Comparison of ENCODE assay signal across 8 mouse cellular contexts in the genomic region with DNA sequence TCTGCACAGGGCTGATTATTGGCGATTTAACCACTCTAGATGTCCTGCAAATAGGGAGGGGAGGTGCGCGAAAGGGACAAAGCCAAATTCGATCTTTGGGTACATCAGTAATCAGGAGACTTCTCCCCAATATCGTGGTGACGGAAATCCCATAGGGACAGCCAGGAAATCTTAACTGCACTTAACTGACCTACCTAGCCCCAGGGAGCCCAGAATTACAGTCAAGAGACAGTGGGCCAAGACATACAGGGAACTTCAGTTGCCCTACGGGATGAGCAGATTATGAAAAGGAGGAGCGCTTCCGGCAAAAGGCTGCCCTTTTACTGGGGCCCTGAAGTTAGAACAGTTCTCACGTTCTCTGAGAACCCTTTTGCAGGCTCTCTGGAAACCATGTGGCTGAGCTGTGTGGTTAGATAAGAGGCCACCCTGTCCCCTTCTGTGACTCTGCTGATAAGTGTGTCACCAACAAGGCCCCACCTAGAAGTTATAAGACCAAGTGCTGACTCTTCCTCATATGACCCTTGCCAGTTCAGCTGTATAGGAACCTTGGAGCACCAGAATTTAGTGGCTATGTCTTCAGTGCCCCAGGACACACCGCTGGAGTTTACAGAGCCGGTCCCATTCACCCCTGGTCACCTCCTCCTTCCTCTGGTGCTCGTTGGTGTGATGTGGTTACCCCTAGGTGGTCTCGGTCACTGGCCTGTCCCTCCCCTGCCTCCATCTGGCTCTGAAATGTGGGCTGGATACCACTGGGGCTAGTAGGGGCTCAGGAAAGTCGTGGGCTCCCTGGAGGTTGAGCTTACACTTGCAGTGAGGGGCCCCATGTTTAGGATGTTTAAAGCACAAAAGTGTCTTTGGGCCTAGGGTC. TPM values are rescaled to one million over a fixed set of nuclear protein-coding genes. Genes with fewer than 3 reads are reported as not detected.
DNase-seq lines count a peak whose midpoint lies in the region; ATAC-seq and TF ChIP-seq lines count a peak whose summit lies in the region.

No protein-coding gene starts in this region.

- no peaks in the 10 kb centered on the region for H3K9me3 ChIP-seq in forebrain, embryonic 13.5 days (replicated peaks)
- H3K9me3 ChIP-seq in forebrain, embryonic 15.5 days = no peaks in the 10 kb centered on the region
- no peaks in the 10 kb centered on the region for H3K9me3 ChIP-seq in E14TG2a.4 (ENCODE audit: low read length)
- no peaks in the 10 kb centered on the region for H3K9me3 ChIP-seq in heart, postnatal 0 days (replicated peaks; ENCODE audit: control insufficient read depth, low read length)

- no peak overlapping the region; the same call in 1 of the 2 replicates for H3K4me3 ChIP-seq in forebrain, embryonic 13.5 days
- H3K4me3 ChIP-seq in forebrain, embryonic 15.5 days = no peak overlapping the region
- H3K4me3 ChIP-seq in E14TG2a.4 (replicated peaks; ENCODE audit: low read length) = peak overlapping the region; percentile 78
- peak overlapping the region; percentile 48 for H3K4me3 ChIP-seq in heart, postnatal 0 days (ENCODE audit: low read depth, low read length)

- H3K27me3 ChIP-seq in forebrain, embryonic 13.5 days = peaks cover 20% of the 10 kb centered on the region
- H3K27me3 ChIP-seq in forebrain, embryonic 15.5 days = peaks cover 15% of the 10 kb centered on the region
- peaks cover 33% of the 10 kb centered on the region for H3K27me3 ChIP-seq in E14TG2a.4 (ENCODE audit: insufficient read depth, low read length)
- no peaks in the 10 kb centered on the region for H3K27me3 ChIP-seq in heart, postnatal 0 days (ENCODE audit: control insufficient read depth, insufficient read depth, low read length)

- WGBS in forebrain, embryonic 13.5 days = 74% methylated on average over 15 of the region's 15 CpGs
- 72% methylated on average over 15 of the region's 15 CpGs for WGBS in forebrain, embryonic 15.5 days
- WGBS in heart, postnatal 0 days = 32% methylated on average over 15 of the region's 15 CpGs

- no peaks in the 10 kb centered on the region for H3K36me3 ChIP-seq in forebrain, embryonic 13.5 days (ENCODE audit: poor library complexity, severe bottlenecking)
- H3K36me3 ChIP-seq in forebrain, embryonic 15.5 days = no peaks in the 10 kb centered on the region
- peaks cover under 1% of the 10 kb centered on the region; the same call in 1 of the 2 replicates for H3K36me3 ChIP-seq in E14TG2a.4 (ENCODE audit: insufficient read depth, low read length)
- peaks cover under 1% of the 10 kb centered on the region; the same call in 1 of the 2 replicates for H3K36me3 ChIP-seq in heart, postnatal 0 days (replicated peaks; ENCODE audit: control insufficient read depth, insufficient read depth, low read length)

- H3K4me2 ChIP-seq in forebrain, embryonic 13.5 days = peak overlapping the region; percentile 56
- no peak overlapping the region for H3K4me2 ChIP-seq in forebrain, embryonic 15.5 days (replicated peaks)
- H3K4me2 ChIP-seq in heart, postnatal 0 days (ENCODE audit: low read depth, low read length) = peak overlapping the region; percentile 69

- TF ChIP-seq EP300 in heart, postnatal 0 days (IDR thresholded peaks at IDR 0.05; ENCODE audit: low read depth) = no peak

- H3K4me1 ChIP-seq in forebrain, embryonic 13.5 days = peaks cover 29% of the 10 kb centered on the region
- H3K4me1 ChIP-seq in forebrain, embryonic 15.5 days = peaks cover 20% of the 10 kb centered on the region
- peaks cover 78% of the 10 kb centered on the region for H3K4me1 ChIP-seq in E14TG2a.4 (replicated peaks; ENCODE audit: low read depth, low read length)
- H3K4me1 ChIP-seq in heart, postnatal 0 days (ENCODE audit: control insufficient read depth, insufficient read depth) = peaks cover 31% of the 10 kb centered on the region

- peak overlapping the region; percentile 55; the same call in 1 of the 2 replicates for H3K9ac ChIP-seq in forebrain, embryonic 13.5 days
- no peak overlapping the region for H3K9ac ChIP-seq in forebrain, embryonic 15.5 days (replicated peaks)
- peak overlapping the region; percentile 73; the same call in 1 of the 2 replicates for H3K9ac ChIP-seq in heart, postnatal 0 days (replicated peaks; ENCODE audit: low read depth, low read length)

- no peak for TF ChIP-seq CTCF in E14TG2a.4 (conservative IDR thresholded peaks at IDR 0.05; ENCODE audit: low read length)
- no peak for TF ChIP-seq CTCF in heart, postnatal 0 days (IDR thresholded peaks at IDR 0.05; ENCODE audit: low read depth)

- no peak for ATAC-seq in forebrain, embryonic 13.5 days
- ATAC-seq in forebrain, embryonic 15.5 days (replicated peaks) = no peak
- ATAC-seq in heart, postnatal 0 days (ENCODE audit: insufficient read depth, low read depth) = no peak
- peak; percentile 12 for ATAC-seq in megakaryocyte, adult 5-6 weeks (ENCODE audit: poor library complexity, severe bottlenecking)

- DNase-seq in heart, postnatal 0 days (ENCODE audit: low spot score) = peak; percentile 47
- DNase-seq in layer of hippocampus, adult 8-10 months (ENCODE audit: low spot score in 2 of 2) = no peak
- no peak for DNase-seq in frontal cortex, postnatal 25 days (ENCODE audit: low spot score in 2 of 2)
- DNase-seq in B cell, adult 2 months = no peak

- H3K27ac ChIP-seq in forebrain, embryonic 13.5 days = no peak overlapping the region
- H3K27ac ChIP-seq in forebrain, embryonic 15.5 days (replicated peaks) = no peak overlapping the region
- peak overlapping the region; percentile 77 for H3K27ac ChIP-seq in heart, postnatal 0 days (ENCODE audit: low read depth)

RNA-seq across cellular contexts. Expression of a gene that starts 3.1 kb away (rescaled TPM):
- 303 and 321 TPM in 2 replicates for polyA plus RNA-seq in forebrain, embryonic 13.5 days (2015; fragmentation: Nextera tagmentation; extraction: Ambion mirVana)
- 292 and 313 TPM in 2 replicates for polyA plus RNA-seq in forebrain, embryonic 15.5 days (2015; fragmentation: Nextera tagmentation; extraction: Ambion mirVana)
- 342 and 440 TPM in 2 replicates for total RNA-seq in heart, postnatal 0 days (2014; rRNA removed; ENCODE audit: low replicate concordance)
- 431 and 450 TPM in 2 replicates for polyA plus RNA-seq in heart, postnatal 0 days (2015; fragmentation: Nextera tagmentation; extraction: Ambion mirVana)
- 226 and 229 TPM in 2 replicates for total RNA-seq in megakaryocyte, adult 5-6 weeks (2015)
- 123 and 170 TPM in 2 replicates for total RNA-seq in megakaryocyte, adult 5-6 weeks (2017)
- total RNA-seq in layer of hippocampus, adult 8-10 months (2022) = 100 to 1,000 TPM; 123 to 145 (median 138) TPM

RNA-seq across cellular contexts. Expression of a gene that starts 3.2 kb away (rescaled TPM):
- polyA plus RNA-seq in forebrain, embryonic 13.5 days (2015; fragmentation: Nextera tagmentation; extraction: Ambion mirVana) = 1.3 and 1.8 TPM in 2 replicates
- polyA plus RNA-seq in forebrain, embryonic 15.5 days (2015; fragmentation: Nextera tagmentation; extraction: Ambion mirVana) = 1.4 and 1.5 TPM in 2 replicates
- total RNA-seq in heart, postnatal 0 days (2014; rRNA removed; ENCODE audit: low replicate concordance) = 1.4 and 2.5 TPM in 2 replicates
- polyA plus RNA-seq in heart, postnatal 0 days (2015; fragmentation: Nextera tagmentation; extraction: Ambion mirVana) = 3.6 and 3.9 TPM in 2 replicates
- 2.4 and 2.7 TPM in 2 replicates for total RNA-seq in megakaryocyte, adult 5-6 weeks (2015)
- total RNA-seq in megakaryocyte, adult 5-6 weeks (2017) = 3.5 and 3.7 TPM in 2 replicates
- 1 to 10 TPM in 1 of 4 experiments, under 1 TPM in 3; 0.22 to 1.2 (median 0.32) TPM for total RNA-seq in layer of hippocampus, adult 8-10 months (2022)

RNA-seq across cellular contexts. Expression of a gene that starts 3.2 kb away (rescaled TPM):
- polyA plus RNA-seq in forebrain, embryonic 13.5 days (2015; fragmentation: Nextera tagmentation; extraction: Ambion mirVana) = 19.4 and 25.2 TPM in 2 replicates
- 23.2 and 23.9 TPM in 2 replicates for polyA plus RNA-seq in forebrain, embryonic 15.5 days (2015; fragmentation: Nextera tagmentation; extraction: Ambion mirVana)
- total RNA-seq in heart, postnatal 0 days (2014; rRNA removed; ENCODE audit: low replicate concordance) = 45.2 and 74.0 TPM in 2 replicates
- polyA plus RNA-seq in heart, postnatal 0 days (2015; fragmentation: Nextera tagmentation; extraction: Ambion mirVana) = 35.4 and 37.5 TPM in 2 replicates
- 159 and 162 TPM in 2 replicates for total RNA-seq in megakaryocyte, adult 5-6 weeks (2015)
- total RNA-seq in megakaryocyte, adult 5-6 weeks (2017) = 145 and 160 TPM in 2 replicates
- total RNA-seq in layer of hippocampus, adult 8-10 months (2022) = 10 to 100 TPM; 33.0 to 56.7 (median 43.1) TPM

RNA-seq across cellular contexts. Expression of a gene that starts 12.2 kb away (rescaled TPM):
- polyA plus RNA-seq in forebrain, embryonic 13.5 days (2015; fragmentation: Nextera tagmentation; extraction: Ambion mirVana) = 318 and 358 TPM in 2 replicates
- polyA plus RNA-seq in forebrain, embryonic 15.5 days (2015; fragmentation: Nextera tagmentation; extraction: Ambion mirVana) = 322 and 334 TPM in 2 replicates
- total RNA-seq in heart, postnatal 0 days (2014; rRNA removed; ENCODE audit: low replicate concordance) = 397 and 531 TPM in 2 replicates
- polyA plus RNA-seq in heart, postnatal 0 days (2015; fragmentation: Nextera tagmentation; extraction: Ambion mirVana) = 1,167 and 1,291 TPM in 2 replicates
- 254 and 294 TPM in 2 replicates for total RNA-seq in megakaryocyte, adult 5-6 weeks (2015)
- 138 and 158 TPM in 2 replicates for total RNA-seq in megakaryocyte, adult 5-6 weeks (2017)
- total RNA-seq in layer of hippocampus, adult 8-10 months (2022) = 100 to 1,000 TPM; 177 to 207 (median 191) TPM

RNA-seq across cellular contexts. Expression of a gene that starts 38.2 kb away (rescaled TPM):
- polyA plus RNA-seq in forebrain, embryonic 13.5 days (2015; fragmentation: Nextera tagmentation; extraction: Ambion mirVana) = 1.6 and 1.7 TPM in 2 replicates
- polyA plus RNA-seq in forebrain, embryonic 15.5 days (2015; fragmentation: Nextera tagmentation; extraction: Ambion mirVana) = 1.9 and 2.7 TPM in 2 replicates
- 14.8 and 16.8 TPM in 2 replicates for total RNA-seq in heart, postnatal 0 days (2014; rRNA removed; ENCODE audit: low replicate concordance)
- polyA plus RNA-seq in heart, postnatal 0 days (2015; fragmentation: Nextera tagmentation; extraction: Ambion mirVana) = 10.1 and 10.6 TPM in 2 replicates
- 0.39 TPM in 1 of 2 replicates, not detected in the other for total RNA-seq in megakaryocyte, adult 5-6 weeks (2015)
- 0.37 TPM in 1 of 2 replicates, not detected in the other for total RNA-seq in megakaryocyte, adult 5-6 weeks (2017)
- total RNA-seq in layer of hippocampus, adult 8-10 months (2022) = 10 to 100 TPM; 46.4 to 55.0 (median 53.4) TPM

Comparison
In these comparisons a context has a peak if more than half of its experiments do, and no peak if none do; other contexts are left out.
1. H3K4me3 ChIP-seq: peak in E14TG2a.4 (single experiment) and heart, postnatal 0 days (single experiment); none in forebrain, embryonic 13.5 days (single experiment) and forebrain, embryonic 15.5 days (single experiment).